Mouse (Mus musculus): ENCODE results near the gene 4930432K21Rik. TPM values are rescaled to one million over a fixed set of nuclear protein-coding genes. Genes with fewer than 3 reads are reported as not detected.

The 4930432K21Rik gene
- polyA plus RNA-seq, 1 experiment from 2014 or later = 1.4 TPM

GRCm38 (mm10) chr8:84217206-84217605, 69.4 kb downstream of the 4930432K21Rik start:
- ATAC-seq (ENCODE audit: low read depth) = no peak
- WGBS = 94% methylated on average over 11 of the region's 11 CpGs
- H3K4me1 ChIP-seq (replicated peaks) = no peaks in the 10 kb centered on the region
- H3K4me2 ChIP-seq = no peak overlapping the region
- H3K27ac ChIP-seq (replicated peaks) = no peak overlapping the region
- H3K4me3 ChIP-seq = no peak overlapping the region
- no peaks in the 10 kb centered on the region for H3K9me3 ChIP-seq
- H3K9ac ChIP-seq = no peak overlapping the region
- H3K36me3 ChIP-seq = peaks cover 98% of the 10 kb centered on the region
- no peaks in the 10 kb centered on the region for H3K27me3 ChIP-seq

GRCm38 (mm10) chr8:84218143-84218542, 70.3 kb downstream of the 4930432K21Rik start:
- no peak overlapping the region for H3K4me2 ChIP-seq
- no peaks in the 10 kb centered on the region for H3K4me1 ChIP-seq (replicated peaks)
- WGBS = 99% methylated on average over 5 of the region's 5 CpGs
- H3K27ac ChIP-seq (replicated peaks) = no peak overlapping the region
- no peak overlapping the region for H3K4me3 ChIP-seq
- no peaks in the 10 kb centered on the region for H3K9me3 ChIP-seq
- H3K9ac ChIP-seq = no peak overlapping the region
- ATAC-seq (ENCODE audit: low read depth) = no peak
- H3K27me3 ChIP-seq = no peaks in the 10 kb centered on the region
- peaks cover 98% of the 10 kb centered on the region for H3K36me3 ChIP-seq

GRCm38 (mm10) chr8:84220105-84220504, 72.3 kb downstream of the 4930432K21Rik start:
- Histone ChIP-seq H3K4me3 (no peak overlapping the region), H3K27me3 (no peaks in the 10 kb centered on the region), H3K36me3 (peaks cover 98% of the 10 kb centered on the region), H3K4me1 (replicated peaks) (no peaks in the 10 kb centered on the region), H3K9me3 (no peaks in the 10 kb centered on the region), H3K4me2 (no peak overlapping the region), H3K27ac (replicated peaks) (no peak overlapping the region), H3K9ac (no peak overlapping the region)
- ATAC-seq (ENCODE audit: low read depth) = no peak
- WGBS = 88% methylated on average over 7 of the region's 7 CpGs

MicroRNAs within 50 kb of the gene (microRNA counts, 519-probe panel; counts per million panel counts)
- microRNA mmu-miR-181c (3,548 counts per million, percentile 49 among the panel's probes with 10 or more counts), microRNA mmu-miR-23a (4,067 counts per million, percentile 67 among the panel's probes with 10 or more counts), microRNA mmu-miR-27a (4,695 counts per million, percentile 80 among the panel's probes with 10 or more counts)

Small RNA genes lying within 50 kb of the gene (microRNA-seq; reads per million reads assigned to microRNA genes)
- gene Gm25110 (not detected), gene Mir181c (9,281 reads per million, percentile 96 among the genes with 10 or more reads in this experiment), gene Mir181d (5,153 reads per million, percentile 93 among the genes with 10 or more reads in this experiment), gene Mir23a (3,653 reads per million, percentile 90 among the genes with 10 or more reads in this experiment), gene Mir24-2 (not detected), gene Mir27a (43.1 reads per million, percentile 45 among the genes with 10 or more reads in this experiment), gene Mir3074-2 (not detected)

Other genes with a start within 250 kb of the 4930432K21Rik start
- gene Adgrl1, start 247.9 kb upstream of the 4930432K21Rik start, polyA plus RNA-seq (2015; fragmentation: Nextera tagmentation; extraction: Ambion mirVana) = 40.0 and 40.1 TPM in 2 replicates
- gene Gm10644, start 192.8 kb upstream of the 4930432K21Rik start, polyA plus RNA-seq (2015; fragmentation: Nextera tagmentation; extraction: Ambion mirVana) = 0.62 and 0.77 TPM in 2 replicates
- gene Asf1b, start 192.5 kb upstream of the 4930432K21Rik start, polyA plus RNA-seq (2015; fragmentation: Nextera tagmentation; extraction: Ambion mirVana) = 12.7 and 14.6 TPM in 2 replicates
- 203 and 207 TPM in 2 replicates for gene Prkaca, start 175.0 kb upstream of the 4930432K21Rik start, polyA plus RNA-seq (2015; fragmentation: Nextera tagmentation; extraction: Ambion mirVana)
- gene Samd1, start 150.4 kb upstream of the 4930432K21Rik start, polyA plus RNA-seq (2015; fragmentation: Nextera tagmentation; extraction: Ambion mirVana) = 8.0 and 8.3 TPM in 2 replicates
- gene 1700067K01Rik, start 146.5 kb upstream of the 4930432K21Rik start, polyA plus RNA-seq (2015; fragmentation: Nextera tagmentation; extraction: Ambion mirVana) = 0.62 and 0.87 TPM in 2 replicates
- 1.0 TPM in 1 of 2 replicates, not detected in the other for gene 2210011C24Rik, start 135.9 kb upstream of the 4930432K21Rik start, polyA plus RNA-seq (2015; fragmentation: Nextera tagmentation; extraction: Ambion mirVana)
- gene Palm3, start 126.6 kb upstream of the 4930432K21Rik start, polyA plus RNA-seq (2015; fragmentation: Nextera tagmentation; extraction: Ambion mirVana) = 7.4 and 8.5 TPM in 2 replicates
- 0.43 and 0.56 TPM in 2 replicates for gene Il27ra, start 105.4 kb upstream of the 4930432K21Rik start, polyA plus RNA-seq (2015; fragmentation: Nextera tagmentation; extraction: Ambion mirVana)
- not detected in 2 replicates for gene Rln3, start 103.0 kb upstream of the 4930432K21Rik start, polyA plus RNA-seq (2015; fragmentation: Nextera tagmentation; extraction: Ambion mirVana)
- gene Gm10643, start 82.9 kb upstream of the 4930432K21Rik start, polyA plus RNA-seq (2015; fragmentation: Nextera tagmentation; extraction: Ambion mirVana) = 1.9 and 2.2 TPM in 2 replicates
- 8.1 and 8.2 TPM in 2 replicates for gene Rfx1, start 81.2 kb upstream of the 4930432K21Rik start, polyA plus RNA-seq (2015; fragmentation: Nextera tagmentation; extraction: Ambion mirVana)
- 16.5 and 16.8 TPM in 2 replicates for gene Dcaf15, start 43.3 kb upstream of the 4930432K21Rik start, polyA plus RNA-seq (2015; fragmentation: Nextera tagmentation; extraction: Ambion mirVana)
- gene Podnl1, start 22.0 kb upstream of the 4930432K21Rik start, polyA plus RNA-seq (2015; fragmentation: Nextera tagmentation; extraction: Ambion mirVana) = 0.36 and 0.51 TPM in 2 replicates
- 24.3 and 25.6 TPM in 2 replicates for gene Cc2d1a, start 89 bp upstream of the 4930432K21Rik start, polyA plus RNA-seq (2015; fragmentation: Nextera tagmentation; extraction: Ambion mirVana)
- 6.1 and 10.1 TPM in 2 replicates for gene Nanos3, start 37.2 kb downstream of the 4930432K21Rik start, polyA plus RNA-seq (2015; fragmentation: Nextera tagmentation; extraction: Ambion mirVana)
- 32.9 and 34.7 TPM in 2 replicates for gene Zswim4, start 89.0 kb downstream of the 4930432K21Rik start, polyA plus RNA-seq (2015; fragmentation: Nextera tagmentation; extraction: Ambion mirVana)
- 255 and 273 TPM in 2 replicates for gene D8Ertd738e, start 101.7 kb downstream of the 4930432K21Rik start, polyA plus RNA-seq (2015; fragmentation: Nextera tagmentation; extraction: Ambion mirVana)
- gene Mri1, start 109.3 kb downstream of the 4930432K21Rik start, polyA plus RNA-seq (2015; fragmentation: Nextera tagmentation; extraction: Ambion mirVana) = 50.6 and 50.8 TPM in 2 replicates
- gene Ccdc130, start 122.4 kb downstream of the 4930432K21Rik start, polyA plus RNA-seq (2015; fragmentation: Nextera tagmentation; extraction: Ambion mirVana) = 23.3 and 30.4 TPM in 2 replicates
- gene Cacna1a, start 240.4 kb downstream of the 4930432K21Rik start, polyA plus RNA-seq (2015; fragmentation: Nextera tagmentation; extraction: Ambion mirVana) = 20.0 and 25.2 TPM in 2 replicates

Data from neural tube, embryonic 13.5 days (tissue).